Mouse (Mus musculus) midbrain, embryonic 12.5 days (tissue): ENCODE measurements around the gene Pde4d. TPM values are rescaled to one million over a fixed set of nuclear protein-coding genes. Genes with fewer than 3 reads are reported as not detected.

Source experiments
- ATAC-seq: fragments of 200-750 bp; cut with Nextera tagmentation; 2 replicates; pipeline ENCODE4 v1.8.0; 2017; ENCODE audit warnings: low read depth, moderate TSS enrichment, moderate library complexity; ENCODE audit not compliant: low FRiP score
- H3K27ac ChIP-seq: fragments of 300-500 bp; sonication (generic); replicated peaks from 2 replicates; pipeline ENCODE4 v1.5.1; 2016; ENCODE audit warnings: mild to moderate bottlenecking
- H3K27me3 ChIP-seq: fragments of 300-500 bp; sonication (generic); 2 replicates; pipeline ENCODE4 v1.6.1; 2016; ENCODE audit warnings: mild to moderate bottlenecking
- H3K36me3 ChIP-seq: fragments of 300-500 bp; sonication (generic); 2 replicates; pipeline ENCODE4 v1.6.1; 2016
- H3K4me1 ChIP-seq: fragments of 300-500 bp; sonication (generic); 2 replicates; pipeline ENCODE4 v1.6.1; 2016
- H3K4me2 ChIP-seq: fragments of 300-500 bp; sonication (generic); replicated peaks from 2 replicates; pipeline ENCODE4 v1.6.1; 2016; ENCODE audit warnings: mild to moderate bottlenecking, moderate library complexity
- H3K4me3 ChIP-seq: fragments of 300-500 bp; sonication (generic); 2 replicates; pipeline ENCODE4 v1.5.1; 2016; ENCODE audit warnings: mild to moderate bottlenecking
- H3K9ac ChIP-seq: fragments of 300-500 bp; sonication (generic); replicated peaks from 2 replicates; pipeline ENCODE4 v1.6.1; 2016; ENCODE audit warnings: mild to moderate bottlenecking, moderate library complexity
- H3K9me3 ChIP-seq: fragments of 300-500 bp; sonication (generic); 2 replicates; pipeline ENCODE4 v1.6.1; 2016; ENCODE audit warnings: mild to moderate bottlenecking
- WGBS: fragments of 180-500 bp; shearing (Covaris S2); methylation state at CpG from one replicate; pipeline ENCODE4 v1.1.7; 2016; 5-methylcytosine and 5-hydroxymethylcytosine counted together
- polyA plus RNA-seq: library from polyadenylated mRNA; unstranded; fragments of >200 nt; fragmentation: Nextera tagmentation; extraction: Ambion mirVana; gene quantifications from 2 replicates; pipeline ENCODE4 v1.2.1, GENCODE M21; 2016

Pde4d gene
- 19.3 and 21.4 TPM in 2 replicates for polyA plus RNA-seq

- Histone ChIP-seq H3K36me3 (no peaks in the 10 kb centered on the region), H3K4me3 (no peak within 1 kb of the TSS), H3K27me3 (no peaks in the 10 kb centered on the region), H3K9me3 (no peaks in the 10 kb centered on the region), H3K27ac (no peak within 1 kb of the TSS), H3K4me1 (no peaks in the 10 kb centered on the region), H3K9ac (no peak within 1 kb of the TSS), H3K4me2 (no peak within 1 kb of the TSS)
- 55% methylated on average over 10 of the region's 10 CpGs for WGBS
- no peak for ATAC-seq
Observed at GRCm38 (mm10) chr13:108449116-108450097, at the start of gene Pde4d. TSS of gene Pde4d (plus strand) at chr13:108449948.

- WGBS: 93% methylated on average over 5 of the region's 5 CpGs
- Histone ChIP-seq H3K4me3 (no peak overlapping the region), H3K9ac (no peak overlapping the region), H3K36me3 (no peaks in the 10 kb centered on the region), H3K9me3 (peaks cover 4% of the 10 kb centered on the region; the same call in 1 of the 2 replicates), H3K27me3 (no peaks in the 10 kb centered on the region), H3K4me2 (no peak overlapping the region), H3K4me1 (no peaks in the 10 kb centered on the region), H3K27ac (no peak overlapping the region)
- ATAC-seq: no peak
Observed at GRCm38 (mm10) chr13:108403197-108403596, 46.6 kb upstream of the Pde4d start.

- H3K27ac ChIP-seq: no peak overlapping the region
- no peak overlapping the region for H3K4me2 ChIP-seq
- no peaks in the 10 kb centered on the region for H3K4me1 ChIP-seq
- H3K4me3 ChIP-seq: no peak overlapping the region
- no peak for ATAC-seq
- H3K9ac ChIP-seq: no peak overlapping the region
- no peaks in the 10 kb centered on the region for H3K36me3 ChIP-seq
- no peaks in the 10 kb centered on the region for H3K27me3 ChIP-seq
- H3K9me3 ChIP-seq: peaks cover 4% of the 10 kb centered on the region; the same call in 1 of the 2 replicates
- 82% methylated on average over 4 of the region's 4 CpGs for WGBS
Observed at GRCm38 (mm10) chr13:108404372-108404771, 45.4 kb upstream of the Pde4d start.

- Histone ChIP-seq H3K4me1 (no peaks in the 10 kb centered on the region), H3K4me2 (no peak overlapping the region), H3K27ac (no peak overlapping the region), H3K4me3 (no peak overlapping the region), H3K9me3 (no peaks in the 10 kb centered on the region), H3K27me3 (no peaks in the 10 kb centered on the region), H3K9ac (no peak overlapping the region), H3K36me3 (no peaks in the 10 kb centered on the region)
- ATAC-seq: no peak
- WGBS: 70% methylated on average over 2 of the region's 2 CpGs
Observed at GRCm38 (mm10) chr13:108415464-108415863, 34.3 kb upstream of the Pde4d start.

- H3K4me3 ChIP-seq: no peak overlapping the region
- H3K9me3 ChIP-seq: no peaks in the 10 kb centered on the region
- no peak overlapping the region for H3K4me2 ChIP-seq
- WGBS: 96% methylated on average over 1 of the region's 1 CpGs
- no peak overlapping the region for H3K27ac ChIP-seq
- H3K36me3 ChIP-seq: no peaks in the 10 kb centered on the region
- no peak overlapping the region for H3K9ac ChIP-seq
- ATAC-seq: no peak
- no peaks in the 10 kb centered on the region for H3K27me3 ChIP-seq
- H3K4me1 ChIP-seq: no peaks in the 10 kb centered on the region
Observed at GRCm38 (mm10) chr13:108418741-108419507, 30.8 kb upstream of the Pde4d start.

- no peak for ATAC-seq
- Histone ChIP-seq H3K4me2 (no peak overlapping the region), H3K9me3 (no peaks in the 10 kb centered on the region), H3K36me3 (no peaks in the 10 kb centered on the region), H3K9ac (no peak overlapping the region), H3K27ac (no peak overlapping the region), H3K4me3 (no peak overlapping the region), H3K4me1 (no peaks in the 10 kb centered on the region), H3K27me3 (no peaks in the 10 kb centered on the region)
- WGBS: 60% methylated on average over 5 of the region's 5 CpGs
Observed at GRCm38 (mm10) chr13:108426322-108426721, 23.4 kb upstream of the Pde4d start.

GRCm38 (mm10) chr13:108428809-108429208 is 20.9 kb upstream of the Pde4d start:
- Histone ChIP-seq H3K4me3 (no peak overlapping the region), H3K9ac (no peak overlapping the region), H3K9me3 (no peaks in the 10 kb centered on the region), H3K36me3 (no peaks in the 10 kb centered on the region), H3K27ac (no peak overlapping the region), H3K4me1 (no peaks in the 10 kb centered on the region), H3K27me3 (no peaks in the 10 kb centered on the region), H3K4me2 (no peak overlapping the region)
- 85% methylated on average over 6 of the region's 6 CpGs for WGBS
- ATAC-seq: no peak

GRCm38 (mm10) chr13:108429623-108430022 is 20.1 kb upstream of the Pde4d start:
- Histone ChIP-seq H3K9me3 (no peaks in the 10 kb centered on the region), H3K36me3 (no peaks in the 10 kb centered on the region), H3K4me1 (no peaks in the 10 kb centered on the region), H3K4me2 (no peak overlapping the region), H3K4me3 (no peak overlapping the region), H3K27me3 (no peaks in the 10 kb centered on the region), H3K27ac (no peak overlapping the region), H3K9ac (no peak overlapping the region)
- no peak for ATAC-seq
- WGBS: 80% methylated on average over 2 of the region's 2 CpGs

- no peak for ATAC-seq
Observed at GRCm38 (mm10) chr13:108431776-108432175, 18.0 kb upstream of the Pde4d start.

GRCm38 (mm10) chr13:108435687-108436086 is 14.1 kb upstream of the Pde4d start:
- Histone ChIP-seq H3K27me3 (no peaks in the 10 kb centered on the region), H3K9me3 (no peaks in the 10 kb centered on the region), H3K9ac (no peak overlapping the region), H3K27ac (no peak overlapping the region), H3K4me2 (no peak overlapping the region), H3K4me1 (no peaks in the 10 kb centered on the region), H3K4me3 (no peak overlapping the region), H3K36me3 (no peaks in the 10 kb centered on the region)
- no peak for ATAC-seq

More at GRCm38 (mm10) chr13:108431776-108432175, 18.0 kb upstream of the Pde4d start:
- no peaks in the 10 kb centered on the region for H3K4me1 ChIP-seq
- no peaks in the 10 kb centered on the region for H3K9me3 ChIP-seq
- no peaks in the 10 kb centered on the region for H3K27me3 ChIP-seq
- H3K27ac ChIP-seq: no peak overlapping the region
- no peak overlapping the region for H3K9ac ChIP-seq
- H3K4me2 ChIP-seq: no peak overlapping the region
- 91% methylated on average over 3 of the region's 3 CpGs for WGBS
- H3K36me3 ChIP-seq: no peaks in the 10 kb centered on the region
- H3K4me3 ChIP-seq: no peak overlapping the region

- Histone ChIP-seq H3K27me3 (no peaks in the 10 kb centered on the region), H3K27ac (no peak overlapping the region), H3K4me1 (no peaks in the 10 kb centered on the region), H3K4me2 (no peak overlapping the region), H3K4me3 (no peak overlapping the region), H3K9me3 (no peaks in the 10 kb centered on the region), H3K36me3 (no peaks in the 10 kb centered on the region), H3K9ac (no peak overlapping the region)
- no peak for ATAC-seq
- 95% methylated on average over 2 of the region's 2 CpGs for WGBS
Observed at GRCm38 (mm10) chr13:108437424-108437823, 12.3 kb upstream of the Pde4d start.

GRCm38 (mm10) chr13:108439012-108439411 is 10.7 kb upstream of the Pde4d start:
- no peaks in the 10 kb centered on the region for H3K36me3 ChIP-seq

More at GRCm38 (mm10) chr13:108439012-108439411, 10.7 kb upstream of the Pde4d start:
- no peak for ATAC-seq
- Histone ChIP-seq H3K9me3 (no peaks in the 10 kb centered on the region), H3K9ac (no peak overlapping the region), H3K4me1 (no peaks in the 10 kb centered on the region), H3K27ac (no peak overlapping the region), H3K27me3 (no peaks in the 10 kb centered on the region), H3K4me3 (no peak overlapping the region), H3K4me2 (no peak overlapping the region)
- 91% methylated on average over 1 of the region's 1 CpGs for WGBS
